ENCODE assay signal across 25 mouse cellular contexts in genomic region chr17:73381681-73382080, GRCm38 (mm10). TPM values are rescaled to one million over a fixed set of nuclear protein-coding genes. Genes with fewer than 3 reads are reported as not detected.
"Had no signal": no experiment of that assay in that cellular context is flagged by ENCODE, and none has a peak within 500 bp of the region (broad histone marks: within the 10 kb centered on the region; RNA-seq: fewer than 3 reads in every experiment).

No protein-coding gene starts in this region.

- H3K9ac ChIP-seq: limb, embryonic 13.5 days; liver, embryonic 12.5 days; liver, embryonic 15.5 days; lung, embryonic 15.5 days; midbrain, embryonic 13.5 days; neural tube, embryonic 13.5 days; stomach, embryonic 15.5 days had no signal

- DNase-seq: kidney, adult 18-20 months; kidney, postnatal 25 days; liver; lung, adult 18-20 months; lung, postnatal 10 days; lung, postnatal 36 days; retina, postnatal 1 day; right cerebral cortex, postnatal 25 days; spleen, adult 18-20 months; thymus, postnatal 4 days had no signal

- H3K27ac ChIP-seq: kidney, postnatal 0 days; limb, embryonic 10.5 days; limb, embryonic 13.5 days; liver, embryonic 12.5 days; liver, embryonic 15.5 days; lung, embryonic 15.5 days; midbrain, embryonic 10.5 days; midbrain, embryonic 13.5 days; neural tube, embryonic 13.5 days; stomach, embryonic 15.5 days had no signal

- H3K27me3 ChIP-seq: limb, embryonic 13.5 days; liver, embryonic 12.5 days; liver, embryonic 15.5 days; lung, embryonic 15.5 days; megakaryocyte, embryonic 14.5 days; midbrain, embryonic 13.5 days; neural tube, embryonic 13.5 days; stomach, embryonic 15.5 days had no signal

- H3K36me3 ChIP-seq: limb, embryonic 10.5 days; limb, embryonic 13.5 days; liver, embryonic 12.5 days; liver, embryonic 15.5 days; lung, embryonic 15.5 days; midbrain, embryonic 10.5 days; midbrain, embryonic 13.5 days; neural tube, embryonic 13.5 days; stomach, embryonic 15.5 days had no signal

- H3K4me3 ChIP-seq: limb, embryonic 10.5 days; limb, embryonic 13.5 days; liver, embryonic 12.5 days; liver, embryonic 15.5 days; lung, embryonic 15.5 days; megakaryocyte, embryonic 14.5 days; midbrain, embryonic 10.5 days; midbrain, embryonic 13.5 days; myocyte; neural tube, embryonic 13.5 days; stomach, embryonic 15.5 days had no signal

- H3K4me1 ChIP-seq: limb, embryonic 10.5 days; limb, embryonic 13.5 days; liver, embryonic 12.5 days; liver, embryonic 15.5 days; lung, embryonic 15.5 days; megakaryocyte, embryonic 14.5 days; midbrain, embryonic 10.5 days; midbrain, embryonic 13.5 days; stomach, embryonic 15.5 days had no signal

RNA-seq across cellular contexts. Expression of gene Capn13, which starts 19.0 kb away (rescaled TPM):
- total RNA-seq: left cerebral cortex, adult 8-10 months; left cerebral cortex, postnatal 14 days had no signal
- polyA plus RNA-seq: limb, embryonic 10.5 days; limb, embryonic 13.5 days; liver, embryonic 12.5 days; liver, embryonic 15.5 days; lung, embryonic 15.5 days; midbrain, embryonic 10.5 days; midbrain, embryonic 16.5 days; myocyte had no signal
